Mouse (Mus musculus) lung, postnatal 0 days (tissue): ENCODE measurements around the gene Rpl34. TPM values are rescaled to one million over a fixed set of nuclear protein-coding genes. Genes with fewer than 3 reads are reported as not detected.

Experiments
- ATAC-seq: fragments of 200-750 bp; cut with Nextera tagmentation; 2 replicates; pipeline ENCODE4 v1.8.0; 2017; ENCODE audit warnings: moderate library complexity
- DNase-seq: peaks from one replicate; pipeline ENCODE4 v3.0.0-alpha.2; 2016; ENCODE audit warnings: low spot score
- H3K27ac ChIP-seq: fragments of 300-500 bp; sonication (generic); 2 replicates; pipeline ENCODE4 v1.5.1; 2014; ENCODE audit warnings: antibody characterized with exemption, mild to moderate bottlenecking, low read length, mixed read lengths
- H3K27me3 ChIP-seq: fragments of 300-500 bp; sonication (generic); replicated peaks from 2 replicates; pipeline ENCODE4 v1.6.1; 2014; ENCODE audit warnings: low read length, mixed read lengths; ENCODE audit not compliant: insufficient read depth
- H3K36me3 ChIP-seq: fragments of 300-500 bp; sonication (generic); 2 replicates; pipeline ENCODE4 v1.6.1; 2014; ENCODE audit warnings: low read length, mixed read lengths; ENCODE audit not compliant: insufficient read depth
- H3K4me1 ChIP-seq: fragments of 300-500 bp; sonication (generic); 2 replicates; pipeline ENCODE4 v1.6.1; 2014; ENCODE audit warnings: antibody characterized with exemption, low read depth, low read length, mixed read lengths; ENCODE audit not compliant: insufficient read depth
- H3K4me2 ChIP-seq: fragments of 300-500 bp; sonication (generic); replicated peaks from 2 replicates; pipeline ENCODE4 v1.6.1; 2014; ENCODE audit warnings: low read depth, mild to moderate bottlenecking, low read length, moderate library complexity, mixed read lengths
- H3K4me3 ChIP-seq: fragments of 300-500 bp; sonication (generic); 2 replicates; pipeline ENCODE4 v1.5.1; 2014; ENCODE audit warnings: low read depth, low read length
- H3K9ac ChIP-seq: fragments of 300-500 bp; sonication (generic); replicated peaks from 2 replicates; pipeline ENCODE4 v1.6.1; 2014; ENCODE audit warnings: low read depth, mild to moderate bottlenecking
- H3K9me3 ChIP-seq: fragments of 300-500 bp; sonication (generic); 2 replicates; pipeline ENCODE4 v1.6.1; 2016; ENCODE audit warnings: low read length, mixed read lengths
- CTCF ChIP-seq: IDR thresholded peaks from 2 replicates; pipeline ENCODE4 v1.5.1; 2016; ENCODE audit warnings: antibody characterized with exemption, mild to moderate bottlenecking
- EP300 ChIP-seq: IDR thresholded peaks from 2 replicates; pipeline ENCODE4 v1.6.1; 2016; ENCODE audit warnings: antibody characterized with exemption, mild to moderate bottlenecking, control low read depth
- WGBS: fragments of 180-500 bp; shearing (Covaris S2); extraction: QIAGEN DNeasy Blood & Tissue Kit; methylation state at CpG from one replicate; pipeline ENCODE4 v1.1.7; 2014; 5-methylcytosine and 5-hydroxymethylcytosine counted together
- polyA plus RNA-seq: library from polyadenylated mRNA; unstranded; fragments of >200 nt; fragmentation: Nextera tagmentation; extraction: Ambion mirVana; gene quantifications from 2 replicates; pipeline ENCODE4 v1.2.1, GENCODE M21; 2015

Gene Rpl34
- polyA plus RNA-seq, 1 experiment from 2014 or later: 839 TPM

DNA sequence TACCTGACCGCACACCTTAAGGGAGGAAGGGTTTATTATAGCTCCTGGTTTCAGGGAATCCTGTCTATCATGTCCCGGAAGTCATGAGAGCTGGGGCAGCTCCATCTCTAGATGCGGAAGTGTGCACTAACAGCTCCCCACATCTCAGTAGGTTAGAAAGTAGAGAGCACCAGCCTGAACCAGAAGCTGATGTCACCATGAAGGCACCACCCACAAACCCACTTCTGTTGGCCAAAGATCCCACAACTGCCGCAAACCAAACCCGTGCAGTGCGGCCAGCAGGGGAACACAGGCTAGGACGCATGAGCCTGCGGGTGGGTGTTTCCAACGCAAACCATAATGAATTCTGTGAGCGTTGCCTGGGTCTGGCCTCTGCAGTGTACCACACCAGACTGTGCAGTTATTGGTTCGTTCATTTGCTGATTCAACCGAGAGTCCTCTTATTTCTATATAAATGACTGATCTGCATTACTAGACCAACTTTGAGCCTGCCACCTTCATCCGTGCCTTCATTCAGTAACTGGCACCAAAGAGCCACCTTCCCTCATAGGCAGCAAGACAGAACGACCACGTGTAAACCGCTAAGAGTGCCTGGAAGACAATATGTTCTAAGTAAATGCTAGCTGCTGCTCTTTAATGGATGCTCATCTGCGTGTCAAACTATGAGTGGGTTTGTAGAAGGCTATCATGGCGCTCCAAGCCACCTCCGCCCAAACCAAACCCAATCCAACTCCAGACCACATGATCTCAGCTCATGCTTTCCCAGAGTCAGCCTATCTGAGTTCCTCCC lies 52.3 kb downstream of the Rpl34 start:
- ATAC-seq (no peak), DNase-seq (no peak)
- TF ChIP-seq EP300 (no peak), CTCF (no peak)
- 93% methylated on average over 19 of the region's 19 CpGs for WGBS
- no peak overlapping the region for H3K4me2 ChIP-seq
- H3K4me3 ChIP-seq: no peak overlapping the region
- H3K9me3 ChIP-seq: no peaks in the 10 kb centered on the region
- H3K27me3 ChIP-seq: no peaks in the 10 kb centered on the region
- H3K27ac ChIP-seq: no peak overlapping the region
- no peaks in the 10 kb centered on the region for H3K4me1 ChIP-seq
- no peak overlapping the region for H3K9ac ChIP-seq
- H3K36me3 ChIP-seq: no peaks in the 10 kb centered on the region

Other genes starting within 250 kb of the Rpl34 start
- gene Etnppl, start 113.0 kb downstream of the Rpl34 start, polyA plus RNA-seq: not detected in 2 replicates
- 236 and 244 TPM in 2 replicates for gene Ostc, start 21.0 kb downstream of the Rpl34 start, polyA plus RNA-seq